Comparison of ENCODE assay signal across 9 mouse cellular contexts in the genomic region with DNA sequence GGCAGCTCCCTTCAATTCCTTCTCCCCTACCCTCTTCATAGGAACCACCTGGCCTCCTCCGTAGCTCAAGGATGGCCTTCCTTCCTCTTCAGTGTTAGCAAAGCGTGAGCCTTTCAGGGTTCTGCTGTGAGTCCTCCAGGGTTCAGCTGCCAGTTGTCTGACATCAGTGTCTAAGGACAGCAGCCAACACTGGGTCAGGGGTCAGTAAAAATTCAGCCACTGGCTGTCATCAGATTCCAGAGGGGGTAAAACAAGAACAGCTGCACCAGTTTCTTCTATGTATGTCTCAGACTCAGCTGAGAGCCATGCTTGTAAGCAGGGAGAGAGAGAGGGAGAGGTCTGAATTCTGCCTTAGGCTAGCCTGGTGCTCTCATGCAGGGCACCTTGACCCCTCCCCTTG.
DNase-seq lines count a peak whose midpoint lies in the region; ATAC-seq lines count a peak whose summit lies in the region.
"Had no signal": no experiment of that assay in that cellular context is flagged by ENCODE, and none has a peak within 500 bp of the region (broad histone marks: within the 10 kb centered on the region; RNA-seq: fewer than 3 reads in every experiment).

No protein-coding gene starts in this region.

- H3K4me1 ChIP-seq in stomach, embryonic 16.5 days (ENCODE audit: control insufficient read depth, insufficient read depth, low read length) = peaks cover 16% of the 10 kb centered on the region; the same call in 1 of the 2 replicates

- no peaks in the 10 kb centered on the region for H3K36me3 ChIP-seq in stomach, embryonic 16.5 days (ENCODE audit: control insufficient read depth, insufficient read depth, low read length)

- ATAC-seq in stomach, embryonic 16.5 days (ENCODE audit: insufficient read depth, low FRiP score) = peak; percentile 76; the same call in 1 of the 2 replicates

- 0 out of 2 replicates have a peak overlapping the region, but pooled peaks have one; percentile 12 for H3K27ac ChIP-seq in stomach, embryonic 16.5 days (ENCODE audit: low read length)
- H3K27ac ChIP-seq: macrophage had no signal

- H3K4me3 ChIP-seq in stomach, embryonic 16.5 days (replicated peaks; ENCODE audit: low read length) = no peak overlapping the region

- 59% methylated on average over 2 of the region's 2 CpGs for WGBS in stomach, embryonic 16.5 days

- H3K9ac ChIP-seq in stomach, embryonic 16.5 days (ENCODE audit: low read length) = no peak overlapping the region

- H3K27me3 ChIP-seq in stomach, embryonic 16.5 days (ENCODE audit: control insufficient read depth, insufficient read depth, low read length) = no peaks in the 10 kb centered on the region

- H3K9me3 ChIP-seq in stomach, embryonic 16.5 days (replicated peaks; ENCODE audit: control insufficient read depth, low read length) = no peaks in the 10 kb centered on the region

- H3K4me2 ChIP-seq in stomach, embryonic 16.5 days (ENCODE audit: low read depth, low read length) = no peak overlapping the region

- peak; percentile 11 for DNase-seq in ovary, postnatal 36 days (ENCODE audit: low spot score)
- DNase-seq in ovary, adult 18-20 months (ENCODE audit: low spot score) = no peak
- peak; percentile 30 to 39 for DNase-seq in heart, adult 9 months (ENCODE audit: low spot score in 2 of 2)
- peak; percentile 89 for DNase-seq in kidney, postnatal 10 days
- no peak for DNase-seq in right cerebral cortex, postnatal 10 days (ENCODE audit: low spot score in 2 of 2)
- no peak for DNase-seq in left cerebral cortex, adult 8-10 months (ENCODE audit: low spot score in 2 of 2)
- DNase-seq in thymus, postnatal 10 days (ENCODE audit: low spot score in 2 of 2) = no peak

Comparison
In these comparisons a context has a peak if more than half of its experiments do, and no peak if none do; other contexts are left out.
1. DNase-seq: peak in ovary, postnatal 36 days (single experiment), heart, adult 9 months (2 of 2) and kidney, postnatal 10 days (single experiment); none in ovary, adult 18-20 months (single experiment), right cerebral cortex, postnatal 10 days (0 of 2), left cerebral cortex, adult 8-10 months (0 of 2) and thymus, postnatal 10 days (0 of 2).